Mouse (Mus musculus) testis, adult 2 months (tissue): ENCODE measurements around the gene Gm5447.

ENCODE experiments used
- CTCF ChIP-seq: fragments of 200-500 bp; IDR thresholded peaks from 2 replicates; pipeline ENCODE4 v1.5.1; 2012; ENCODE audit warnings: low read depth, mild to moderate bottlenecking, inconsistent platforms, low read length, moderate library complexity; ENCODE audit not compliant: control insufficient read depth, insufficient read depth, insufficient replicate concordance
- POLR2A ChIP-seq: fragments of 200-500 bp; IDR thresholded peaks from 2 replicates; pipeline ENCODE4 v1.6.1; 2012; ENCODE audit warnings: low read depth, mild to moderate bottlenecking, inconsistent platforms, low read length, moderate library complexity; ENCODE audit not compliant: control insufficient read depth

DNA sequence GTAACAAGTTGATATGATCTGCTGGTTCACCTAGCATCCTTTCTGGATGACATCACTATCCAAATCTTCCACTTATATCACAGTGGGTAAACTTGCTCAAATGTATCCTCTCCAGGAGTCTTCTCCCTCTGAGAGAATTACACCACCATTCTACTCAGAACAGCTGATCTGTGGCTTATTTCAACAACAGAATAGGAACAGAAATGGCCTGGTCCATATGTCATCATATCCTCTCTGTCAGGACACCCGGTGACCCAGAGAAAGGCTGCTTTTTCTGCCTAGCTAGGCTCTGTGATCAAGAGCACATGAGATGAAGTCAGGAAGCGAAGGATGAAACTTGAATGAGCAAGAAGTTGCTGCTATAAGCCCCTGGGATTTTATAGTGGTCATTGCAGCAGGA is 13.7 kb downstream of the Gm5447 start:
- TF ChIP-seq CTCF (no peak), POLR2A (no peak)
